Mouse (Mus musculus) E14TG2a.4 (cell line): Measurements from ENCODE around the gene Lnx2.

Source experiments
- H3K27me3 ChIP-seq: 2 replicates; pipeline ENCODE4 v1.6.1; 2014; ENCODE audit warnings: low read length, control low read depth; ENCODE audit not compliant: insufficient read depth
- H3K36me3 ChIP-seq: 2 replicates; pipeline ENCODE4 v1.6.1; 2014; ENCODE audit warnings: low read length, control low read depth; ENCODE audit not compliant: insufficient read depth
- H3K4me1 ChIP-seq: replicated peaks from 2 replicates; pipeline ENCODE4 v1.6.1; 2014; ENCODE audit warnings: low read depth, low read length, control low read depth
- H3K4me3 ChIP-seq: replicated peaks from 2 replicates; pipeline ENCODE4 v1.5.1; 2014; ENCODE audit warnings: mild to moderate bottlenecking, low read length
- H3K9me3 ChIP-seq: 2 replicates; pipeline ENCODE4 v1.6.1; 2014; ENCODE audit warnings: low read length, control low read depth
- CTCF ChIP-seq: conservative IDR thresholded peaks from 2 replicates; pipeline ENCODE4 v1.5.1; 2014; ENCODE audit warnings: low read length
- NANOG ChIP-seq: IDR thresholded peaks from 2 replicates; pipeline ENCODE4 v1.6.1; 2014; ENCODE audit warnings: borderline replicate concordance, low read length, mixed read lengths
- POU5F1 ChIP-seq: IDR thresholded peaks from 2 replicates; pipeline ENCODE4 v1.6.1; 2014; ENCODE audit warnings: low read length, borderline replicate concordance

Gene Lnx2

DNA sequence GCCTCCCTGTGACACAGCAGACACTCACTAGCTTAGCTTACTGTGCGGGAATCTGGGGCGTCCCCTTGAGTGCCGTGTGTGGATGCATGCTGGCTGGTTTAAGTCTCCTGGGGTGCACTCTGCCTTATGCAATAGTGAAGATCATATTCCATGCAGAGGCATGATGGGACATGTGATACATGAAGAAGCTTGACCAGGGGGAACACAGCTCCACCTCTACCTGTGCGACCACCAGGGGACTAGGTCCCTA lies 24.2 kb downstream of the Lnx2 start:
- no peaks in the 10 kb centered on the region for H3K36me3 ChIP-seq
- TF ChIP-seq CTCF: no peak
- no peak for TF ChIP-seq POU5F1
- TF ChIP-seq NANOG: no peak
- H3K4me1 ChIP-seq: peaks cover 19% of the 10 kb centered on the region
- H3K9me3 ChIP-seq: no peaks in the 10 kb centered on the region
- H3K27me3 ChIP-seq: no peaks in the 10 kb centered on the region
- no peak overlapping the region for H3K4me3 ChIP-seq

DNA sequence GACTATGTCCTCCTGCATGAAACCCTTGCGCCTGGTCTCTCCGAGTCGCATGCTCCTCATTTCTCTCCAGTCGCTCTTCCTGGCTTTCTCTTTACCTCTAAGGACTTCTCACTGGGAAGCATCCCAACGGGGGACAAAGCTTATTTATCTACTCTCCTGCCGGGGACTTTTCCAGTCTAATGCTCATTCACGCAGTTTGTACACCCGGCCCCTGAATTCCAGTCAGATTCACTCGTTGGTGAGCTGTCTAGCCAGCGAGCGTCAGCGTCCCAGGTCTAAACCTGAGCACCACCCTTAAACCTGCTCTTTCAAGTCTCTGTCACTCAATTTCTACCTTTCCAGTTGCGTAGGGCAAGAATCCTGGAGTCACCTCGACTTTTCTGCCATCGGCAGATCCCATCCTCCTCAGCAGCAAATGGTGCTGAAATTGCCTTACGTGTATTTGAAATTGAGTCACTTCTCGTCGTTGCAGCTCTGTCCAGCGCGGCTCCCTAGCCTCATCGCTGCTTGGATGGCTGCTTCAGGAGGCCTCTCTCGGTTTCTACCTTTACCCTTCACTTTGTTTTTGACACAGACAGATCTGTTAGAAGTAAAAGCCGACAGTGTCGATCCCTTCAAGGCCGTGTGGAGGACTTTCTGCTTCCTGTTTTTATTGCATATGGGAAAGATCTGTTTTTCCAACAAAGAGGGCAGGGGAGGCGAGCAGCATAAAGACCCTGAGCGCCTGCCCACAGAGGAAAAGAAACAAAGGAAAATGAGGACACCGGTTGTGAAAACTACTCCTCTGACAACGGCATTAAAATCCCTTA lies 24.7 kb downstream of the Lnx2 start:
- Histone ChIP-seq H3K9me3 (no peaks in the 10 kb centered on the region), H3K4me1 (peaks cover 19% of the 10 kb centered on the region), H3K4me3 (no peak overlapping the region), H3K36me3 (no peaks in the 10 kb centered on the region), H3K27me3 (no peaks in the 10 kb centered on the region)
- no peak for TF ChIP-seq CTCF
- no peak for TF ChIP-seq POU5F1
- no peak for TF ChIP-seq NANOG

DNA sequence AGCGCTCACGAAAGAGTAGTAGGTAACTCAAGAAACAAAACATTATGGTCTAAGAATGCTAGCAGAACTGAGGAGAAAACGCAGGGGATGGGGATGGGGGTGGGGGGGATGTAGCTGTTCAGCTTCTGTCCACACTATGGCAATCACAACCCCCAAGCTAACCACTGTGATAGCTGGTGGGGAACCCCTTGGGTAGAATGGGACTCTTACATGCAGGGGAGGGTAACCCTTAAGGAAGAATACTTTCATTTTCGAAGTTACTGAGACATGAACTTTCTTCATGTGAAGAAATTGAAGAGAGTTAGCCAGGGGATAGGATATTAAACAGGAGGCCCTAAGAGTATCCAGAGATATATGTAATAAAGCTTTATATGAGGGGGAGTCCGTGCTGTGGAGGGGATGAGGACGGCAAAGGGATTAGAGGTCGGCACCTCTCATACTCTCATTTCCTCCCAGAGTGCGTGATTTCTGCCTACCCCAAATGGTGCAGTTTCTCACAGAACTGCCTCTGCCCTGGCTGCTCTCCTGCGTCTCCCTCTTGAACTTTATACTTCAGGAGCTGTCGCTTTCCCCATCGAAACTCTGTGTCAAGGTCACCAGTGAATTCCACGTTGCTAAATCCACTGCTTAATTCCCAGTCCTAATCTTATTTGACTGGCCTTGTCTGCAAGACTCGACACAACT lies 25.4 kb downstream of the Lnx2 start:
- Histone ChIP-seq H3K4me3 (no peak overlapping the region), H3K27me3 (no peaks in the 10 kb centered on the region), H3K4me1 (peaks cover 16% of the 10 kb centered on the region), H3K9me3 (no peaks in the 10 kb centered on the region), H3K36me3 (no peaks in the 10 kb centered on the region)
- no peak for TF ChIP-seq CTCF
- TF ChIP-seq NANOG: no peak
- no peak for TF ChIP-seq POU5F1

DNA sequence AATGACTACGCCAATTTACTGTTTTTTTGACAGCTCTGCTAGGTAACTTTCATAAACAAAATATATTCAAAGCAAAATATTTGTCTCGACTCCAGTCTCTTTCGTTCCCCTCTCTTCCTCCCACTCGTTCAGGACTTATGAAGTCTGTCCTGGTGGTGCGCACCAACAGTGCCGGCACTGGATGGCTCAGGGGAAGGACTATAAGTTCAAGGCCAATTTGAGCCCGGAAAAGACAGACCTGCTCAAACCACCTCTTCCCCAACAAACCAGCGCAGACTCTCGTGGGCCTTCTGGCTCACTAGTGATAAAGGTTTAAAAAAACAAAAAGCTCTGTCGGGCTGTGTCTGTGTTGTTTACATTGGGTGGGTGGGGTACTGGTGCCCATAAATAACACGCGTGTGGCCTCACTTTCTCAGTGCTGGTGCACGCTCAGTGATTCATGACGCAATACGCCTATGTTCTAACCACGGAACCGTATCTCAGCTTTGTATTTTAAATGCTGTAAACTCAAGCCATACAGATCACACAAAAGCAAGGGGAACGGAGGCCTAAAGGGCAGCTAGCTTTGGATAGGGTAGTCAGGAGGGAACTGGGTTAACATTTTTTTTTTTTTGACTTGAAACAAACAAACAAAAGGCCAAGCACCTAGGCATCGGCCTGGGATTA lies 26.7 kb downstream of the Lnx2 start:
- H3K4me3 ChIP-seq: no peak overlapping the region
- no peaks in the 10 kb centered on the region for H3K36me3 ChIP-seq
- no peaks in the 10 kb centered on the region for H3K9me3 ChIP-seq
- H3K27me3 ChIP-seq: no peaks in the 10 kb centered on the region
- no peak for TF ChIP-seq NANOG
- TF ChIP-seq CTCF: no peak
- TF ChIP-seq POU5F1: no peak
- peaks cover 20% of the 10 kb centered on the region for H3K4me1 ChIP-seq

DNA sequence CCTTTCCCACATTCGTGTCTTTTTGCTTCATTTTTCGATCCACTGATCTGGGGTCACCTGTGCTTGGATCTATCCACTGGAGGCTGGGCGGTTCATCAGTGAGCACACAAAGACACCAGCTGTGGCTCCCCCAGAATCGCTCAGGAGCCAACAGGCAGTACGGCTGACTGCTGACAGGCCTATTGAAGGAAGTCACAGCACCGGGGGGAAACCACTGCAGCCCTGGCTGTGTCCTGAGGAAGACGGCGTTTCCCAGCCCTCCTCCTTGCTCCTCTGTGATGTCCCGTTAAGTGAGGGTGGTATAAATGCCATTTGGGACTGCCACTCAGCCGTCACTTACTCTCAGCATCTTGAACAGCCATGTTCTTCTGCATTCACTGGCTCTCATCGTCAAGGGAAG lies 30.5 kb downstream of the Lnx2 start:
- Histone ChIP-seq H3K4me1 (peaks cover 37% of the 10 kb centered on the region), H3K4me3 (no peak overlapping the region), H3K27me3 (peaks cover 19% of the 10 kb centered on the region), H3K9me3 (no peaks in the 10 kb centered on the region), H3K36me3 (peaks cover 12% of the 10 kb centered on the region)
- TF ChIP-seq POU5F1: no peak
- TF ChIP-seq NANOG: no peak
- TF ChIP-seq CTCF: no peak

DNA sequence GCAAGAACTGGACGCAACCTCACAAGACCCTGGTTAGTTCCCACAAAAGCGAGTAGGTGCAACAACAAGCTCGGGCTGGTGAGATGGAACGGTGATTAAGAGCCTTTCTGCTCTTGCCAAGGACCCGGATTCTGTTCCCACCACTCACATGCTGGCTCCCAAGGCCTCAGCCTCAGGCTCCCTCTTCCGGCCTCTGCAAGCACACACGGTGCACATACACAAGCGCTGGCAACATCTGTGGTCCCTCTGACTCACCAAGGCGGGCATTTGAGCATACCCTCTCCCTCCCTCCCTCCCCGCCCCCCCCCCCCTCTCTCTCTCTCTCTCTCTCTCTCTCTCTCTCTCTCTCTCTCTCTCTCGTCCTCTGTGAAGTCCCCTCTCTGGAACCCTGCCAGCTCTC lies 31.1 kb downstream of the Lnx2 start:
- Histone ChIP-seq H3K4me3 (no peak overlapping the region), H3K4me1 (peaks cover 43% of the 10 kb centered on the region), H3K36me3 (peaks cover 19% of the 10 kb centered on the region), H3K9me3 (no peaks in the 10 kb centered on the region), H3K27me3 (peaks cover 19% of the 10 kb centered on the region)
- TF ChIP-seq CTCF (no peak), NANOG (no peak), POU5F1 (no peak)

DNA sequence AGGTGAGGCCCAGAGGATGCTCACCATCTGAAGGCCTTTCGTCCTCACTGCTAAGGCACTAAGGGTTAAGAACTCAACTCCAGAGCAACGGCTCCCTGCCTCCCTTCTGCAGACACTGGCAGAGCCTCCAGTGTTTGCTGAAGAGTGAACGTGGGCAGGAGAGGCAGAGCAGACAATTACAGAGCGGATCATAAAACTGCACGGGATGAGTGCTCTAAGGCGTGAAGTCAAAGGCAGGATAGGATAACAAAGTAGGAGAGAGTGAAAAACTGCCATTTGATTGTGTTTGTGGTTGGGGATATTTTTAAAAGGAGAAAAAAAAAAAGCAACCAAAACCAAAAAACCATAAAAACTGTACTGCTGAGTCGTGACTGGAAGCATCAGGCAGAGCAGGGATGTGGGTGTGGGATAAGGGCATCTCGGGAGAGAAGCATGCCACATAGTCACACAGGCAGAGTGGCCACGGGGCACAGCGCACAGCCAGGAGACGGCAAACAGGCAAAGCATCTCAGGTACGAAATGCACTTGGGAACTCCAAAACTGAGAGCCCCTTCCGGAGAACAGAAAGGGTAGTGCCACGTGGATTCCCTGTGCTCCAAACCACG lies 33.0 kb downstream of the Lnx2 start:
- Histone ChIP-seq H3K4me1 (peaks cover 60% of the 10 kb centered on the region), H3K4me3 (no peak overlapping the region), H3K27me3 (peaks cover 19% of the 10 kb centered on the region), H3K9me3 (no peaks in the 10 kb centered on the region), H3K36me3 (peaks cover 33% of the 10 kb centered on the region)
- TF ChIP-seq NANOG (no peak), CTCF (no peak), POU5F1 (no peak)

DNA sequence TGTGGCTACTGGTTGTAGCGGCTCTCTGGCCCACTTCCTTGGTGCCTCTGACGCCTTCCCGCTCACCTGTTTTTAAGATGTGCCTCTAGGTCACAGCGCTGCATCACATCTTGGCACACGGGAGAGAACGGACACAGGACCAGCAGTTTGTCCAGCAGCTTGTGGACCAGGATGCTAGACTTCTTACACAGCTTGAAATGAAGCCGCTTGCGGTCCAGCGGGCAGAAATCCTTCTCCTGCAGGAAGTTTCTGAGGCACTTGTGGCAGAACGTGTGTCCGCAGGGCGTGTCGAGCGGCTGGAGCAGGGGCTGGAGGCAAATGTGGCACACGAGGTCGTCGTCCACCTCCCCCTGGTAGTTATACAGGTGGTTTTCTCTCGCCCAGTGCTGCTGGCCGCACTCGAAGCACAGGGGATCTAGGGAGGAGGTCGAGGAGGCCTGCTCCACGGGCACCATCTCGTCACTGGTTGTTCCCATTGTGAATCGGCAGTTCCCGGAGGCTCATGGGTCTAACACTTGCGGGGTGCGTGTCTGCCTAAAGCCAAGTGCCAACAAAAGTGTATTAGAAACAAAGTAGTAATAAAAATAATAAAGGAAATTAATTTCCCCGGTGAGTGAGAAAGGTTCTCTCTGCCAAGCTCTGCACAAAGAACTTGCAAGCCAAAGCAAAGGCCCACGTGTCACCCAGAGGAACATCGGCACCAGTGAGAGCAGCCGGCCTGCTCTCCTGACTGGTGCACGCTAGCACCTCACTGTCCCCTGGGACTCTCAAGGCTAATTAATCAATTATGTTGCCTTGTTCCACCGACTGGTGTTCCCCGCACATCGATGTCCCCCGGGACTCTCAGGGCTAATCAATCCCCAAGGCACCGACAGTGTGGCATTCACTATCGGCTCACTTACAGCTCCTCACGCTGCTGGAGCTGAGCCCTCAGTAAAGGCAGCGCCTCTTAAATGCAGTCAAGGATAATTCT lies 34.1 kb downstream of the Lnx2 start:
- Histone ChIP-seq H3K36me3 (peaks cover 36% of the 10 kb centered on the region), H3K9me3 (no peaks in the 10 kb centered on the region), H3K4me3 (peak overlapping the region; percentile 67), H3K4me1 (peaks cover 70% of the 10 kb centered on the region), H3K27me3 (peaks cover 19% of the 10 kb centered on the region)
- TF ChIP-seq CTCF (no peak), NANOG (no peak), POU5F1 (no peak)
